Mouse (Mus musculus) embryonic facial prominence, embryonic 12.5 days (tissue): ENCODE results near the gene Hat1. TPM values are rescaled to one million over a fixed set of nuclear protein-coding genes. Genes with fewer than 3 reads are reported as not detected.
"Not testable (repeated sequence)": the region's sequence is repeated elsewhere in the genome, so short reads cannot be mapped to it uniquely, and the experiment has no call there.

Experiments
- ATAC-seq: fragments of 200-750 bp; cut with Nextera tagmentation; 2 replicates; pipeline ENCODE4 v1.8.0; 2017; ENCODE audit not compliant: insufficient number of reproducible peaks, insufficient read depth, low FRiP score, low TSS enrichment
- H3K27ac ChIP-seq: fragments of 300-500 bp; sonication (generic); 2 replicates; pipeline ENCODE4 v1.5.1; 2016; ENCODE audit warnings: mild to moderate bottlenecking
- H3K27me3 ChIP-seq: fragments of 300-500 bp; sonication (generic); 2 replicates; pipeline ENCODE4 v1.6.1; 2016; ENCODE audit warnings: mild to moderate bottlenecking, moderate library complexity
- H3K36me3 ChIP-seq: fragments of 300-500 bp; sonication (generic); 2 replicates; pipeline ENCODE4 v1.6.1; 2016; ENCODE audit warnings: mild to moderate bottlenecking
- H3K4me1 ChIP-seq: fragments of 300-500 bp; sonication (generic); 2 replicates; pipeline ENCODE4 v1.6.1; 2016
- H3K4me2 ChIP-seq: fragments of 300-500 bp; sonication (generic); replicated peaks from 2 replicates; pipeline ENCODE4 v1.6.1; 2016; ENCODE audit warnings: mild to moderate bottlenecking, moderate library complexity
- H3K4me3 ChIP-seq: fragments of 300-500 bp; sonication (generic); 2 replicates; pipeline ENCODE4 v1.5.1; 2016; ENCODE audit warnings: mild to moderate bottlenecking
- H3K9ac ChIP-seq: fragments of 300-500 bp; sonication (generic); 2 replicates; pipeline ENCODE4 v1.6.1; 2016; ENCODE audit warnings: mild to moderate bottlenecking, moderate library complexity
- H3K9me3 ChIP-seq: fragments of 300-500 bp; sonication (generic); 2 replicates; pipeline ENCODE4 v1.6.1; 2016; ENCODE audit warnings: mild to moderate bottlenecking, moderate library complexity
- WGBS: fragments of 180-500 bp; shearing (Covaris S2); methylation state at CpG from one replicate; pipeline ENCODE4 v1.1.7; 2016; 5-methylcytosine and 5-hydroxymethylcytosine counted together
- polyA plus RNA-seq: library from polyadenylated mRNA; unstranded; fragments of >200 nt; fragmentation: Nextera tagmentation; extraction: Ambion mirVana; gene quantifications from 2 replicates; pipeline ENCODE4 v1.2.1, GENCODE M21; 2016

The Hat1 gene
- polyA plus RNA-seq, 1 experiment from 2014 or later: 134 TPM

- no peak overlapping the region for H3K4me2 ChIP-seq
- H3K27me3 ChIP-seq: no peaks in the 10 kb centered on the region
- no peak for ATAC-seq
- H3K4me1 ChIP-seq: peaks cover 16% of the 10 kb centered on the region; the same call in 1 of the 2 replicates
- H3K9ac ChIP-seq: no peak overlapping the region
- WGBS: 47% methylated on average over 5 of the region's 5 CpGs
- no peak overlapping the region for H3K4me3 ChIP-seq
- H3K27ac ChIP-seq: no peak overlapping the region
- H3K36me3 ChIP-seq: 0 out of 2 replicates have a peak, but pooled peaks cover 4% of the 10 kb centered on the region
- H3K9me3 ChIP-seq: no peaks in the 10 kb centered on the region
Observed at GRCm38 (mm10) chr2:71354055-71354425, 34.7 kb upstream of the Hat1 start.

GRCm38 (mm10) chr2:71358347-71358746 is 30.4 kb upstream of the Hat1 start:
- H3K36me3 ChIP-seq: 0 out of 2 replicates have a peak, but pooled peaks cover 4% of the 10 kb centered on the region
- no peaks in the 10 kb centered on the region for H3K9me3 ChIP-seq
- H3K4me1 ChIP-seq: peaks cover 7% of the 10 kb centered on the region; the same call in 1 of the 2 replicates
- H3K27ac ChIP-seq: no peak overlapping the region
- no peak for ATAC-seq
- H3K9ac ChIP-seq: no peak overlapping the region
- WGBS: 90% methylated on average over 5 of the region's 5 CpGs
- no peaks in the 10 kb centered on the region for H3K27me3 ChIP-seq
- H3K4me3 ChIP-seq: no peak overlapping the region
- H3K4me2 ChIP-seq: no peak overlapping the region

GRCm38 (mm10) chr2:71360192-71360591 is 28.6 kb upstream of the Hat1 start:
- Histone ChIP-seq H3K27ac (no peak overlapping the region), H3K36me3 (0 out of 2 replicates have a peak, but pooled peaks cover 4% of the 10 kb centered on the region), H3K9me3 (no peaks in the 10 kb centered on the region), H3K9ac (no peak overlapping the region), H3K27me3 (no peaks in the 10 kb centered on the region), H3K4me3 (no peak overlapping the region), H3K4me2 (no peak overlapping the region), H3K4me1 (peaks cover 3% of the 10 kb centered on the region; the same call in 1 of the 2 replicates)
- ATAC-seq: no peak
- 76% methylated on average over 1 of the region's 1 CpGs for WGBS

GRCm38 (mm10) chr2:71366618-71367124 is 22.1 kb upstream of the Hat1 start:
- WGBS: 24% methylated on average over 9 of the region's 9 CpGs
- Histone ChIP-seq H3K4me2 (peak overlapping the region; percentile 78), H3K27me3 (no peaks in the 10 kb centered on the region), H3K4me3 (peak overlapping the region; percentile 78), H3K4me1 (peaks cover 12% of the 10 kb centered on the region; the same call in 1 of the 2 replicates), H3K36me3 (no peaks in the 10 kb centered on the region), H3K27ac (no peak overlapping the region), H3K9me3 (no peaks in the 10 kb centered on the region), H3K9ac (peak overlapping the region; percentile 68)
- no peak for ATAC-seq

GRCm38 (mm10) chr2:71367125-71367880 is 21.5 kb upstream of the Hat1 start, which contains the start of gene Slc25a12:
Gene Slc25a12 (minus strand): TSS chr2:71367749.
- H3K27me3 ChIP-seq: no peaks in the 10 kb centered on the region
- peak; percentile 88 for ATAC-seq
- H3K4me3 ChIP-seq: peak within 1 kb of the TSS; percentile 78
- peak within 1 kb of the TSS; percentile 68 for H3K9ac ChIP-seq
- H3K36me3 ChIP-seq: no peaks in the 10 kb centered on the region
- H3K4me2 ChIP-seq: peak within 1 kb of the TSS; percentile 78
- H3K4me1 ChIP-seq: peaks cover 12% of the 10 kb centered on the region; the same call in 1 of the 2 replicates
- no peaks in the 10 kb centered on the region for H3K9me3 ChIP-seq
- H3K27ac ChIP-seq: peak within 1 kb of the TSS; percentile 73
- under 1% methylated on average over 57 of the region's 57 CpGs for WGBS

- Histone ChIP-seq H3K4me1 (peaks cover 12% of the 10 kb centered on the region; the same call in 1 of the 2 replicates), H3K9ac (no peak overlapping the region; the same call in 1 of the 2 replicates), H3K27ac (no peak overlapping the region), H3K36me3 (no peaks in the 10 kb centered on the region), H3K9me3 (no peaks in the 10 kb centered on the region), H3K4me2 (peak overlapping the region; percentile 78), H3K27me3 (no peaks in the 10 kb centered on the region), H3K4me3 (no peak overlapping the region)
- 38% methylated on average over 8 of the region's 8 CpGs for WGBS
- no peak for ATAC-seq
Observed at GRCm38 (mm10) chr2:71368086-71368485, 20.7 kb upstream of the Hat1 start.

GRCm38 (mm10) chr2:71371790-71372189 is 17.0 kb upstream of the Hat1 start:
- ATAC-seq: no peak
- no peaks in the 10 kb centered on the region for H3K36me3 ChIP-seq
- H3K4me3 ChIP-seq: no peak overlapping the region
- H3K9me3 ChIP-seq: no peaks in the 10 kb centered on the region
- H3K4me1 ChIP-seq: peaks cover 11% of the 10 kb centered on the region; the same call in 1 of the 2 replicates
- H3K9ac ChIP-seq: no peak overlapping the region
- H3K27ac ChIP-seq: no peak overlapping the region
- H3K27me3 ChIP-seq: no peaks in the 10 kb centered on the region
- WGBS: 84% methylated on average over 5 of the region's 5 CpGs
- no peak overlapping the region for H3K4me2 ChIP-seq

GRCm38 (mm10) chr2:71372261-71372660 is 16.5 kb upstream of the Hat1 start:
- not testable (repeated sequence) for ATAC-seq, H3K9ac ChIP-seq
- WGBS: 90% methylated on average over 4 of the region's 4 CpGs

GRCm38 (mm10) chr2:71374275-71375155 is 14.2 kb upstream of the Hat1 start:
- no peaks in the 10 kb centered on the region for H3K27me3 ChIP-seq
- 45% methylated on average over 8 of the region's 8 CpGs for WGBS
- no peaks in the 10 kb centered on the region for H3K36me3 ChIP-seq
- peaks cover 7% of the 10 kb centered on the region; the same call in 1 of the 2 replicates for H3K4me1 ChIP-seq
- no peak overlapping the region for H3K4me3 ChIP-seq
- H3K4me2 ChIP-seq: no peak overlapping the region
- no peak overlapping the region for H3K9ac ChIP-seq
- no peak for ATAC-seq
- H3K9me3 ChIP-seq: no peaks in the 10 kb centered on the region
- H3K27ac ChIP-seq: 0 out of 2 replicates have a peak overlapping the region, but pooled peaks have one; percentile 36

More at GRCm38 (mm10) chr2:71372261-71372660, 16.5 kb upstream of the Hat1 start:
- not testable (repeated sequence) for H3K27ac ChIP-seq, H3K4me2 ChIP-seq, H3K27me3 ChIP-seq, H3K36me3 ChIP-seq, H3K9me3 ChIP-seq, H3K4me3 ChIP-seq, H3K4me1 ChIP-seq

GRCm38 (mm10) chr2:71376433-71376906 is 12.3 kb upstream of the Hat1 start:
- Histone ChIP-seq H3K4me1 (peaks cover 7% of the 10 kb centered on the region; the same call in 1 of the 2 replicates), H3K36me3 (no peaks in the 10 kb centered on the region), H3K27ac (no peak overlapping the region), H3K9me3 (no peaks in the 10 kb centered on the region), H3K4me2 (0 out of 2 replicates have a peak overlapping the region, but pooled peaks have one; percentile 0), H3K27me3 (no peaks in the 10 kb centered on the region), H3K4me3 (no peak overlapping the region), H3K9ac (no peak overlapping the region)
- no peak for ATAC-seq
- 45% methylated on average over 11 of the region's 11 CpGs for WGBS

- peaks cover 7% of the 10 kb centered on the region; the same call in 1 of the 2 replicates for H3K4me1 ChIP-seq
- H3K4me2 ChIP-seq: no peak overlapping the region
- WGBS: 90% methylated on average over 5 of the region's 5 CpGs
- H3K27me3 ChIP-seq: no peaks in the 10 kb centered on the region
- no peaks in the 10 kb centered on the region for H3K36me3 ChIP-seq
- no peaks in the 10 kb centered on the region for H3K9me3 ChIP-seq
- ATAC-seq: no peak
- H3K27ac ChIP-seq: no peak overlapping the region
- no peak overlapping the region for H3K4me3 ChIP-seq
- H3K9ac ChIP-seq: no peak overlapping the region
Observed at GRCm38 (mm10) chr2:71377426-71377825, 11.3 kb upstream of the Hat1 start.
